Mouse (Mus musculus): ENCODE measurements at regions not wholly inside any gene's neighbourhood (a gene's known extent, or its start where the extent isn't known, plus 50 kb on each side); places are given as distances from the start of the nearest gene placed in this dataset.

DNA sequence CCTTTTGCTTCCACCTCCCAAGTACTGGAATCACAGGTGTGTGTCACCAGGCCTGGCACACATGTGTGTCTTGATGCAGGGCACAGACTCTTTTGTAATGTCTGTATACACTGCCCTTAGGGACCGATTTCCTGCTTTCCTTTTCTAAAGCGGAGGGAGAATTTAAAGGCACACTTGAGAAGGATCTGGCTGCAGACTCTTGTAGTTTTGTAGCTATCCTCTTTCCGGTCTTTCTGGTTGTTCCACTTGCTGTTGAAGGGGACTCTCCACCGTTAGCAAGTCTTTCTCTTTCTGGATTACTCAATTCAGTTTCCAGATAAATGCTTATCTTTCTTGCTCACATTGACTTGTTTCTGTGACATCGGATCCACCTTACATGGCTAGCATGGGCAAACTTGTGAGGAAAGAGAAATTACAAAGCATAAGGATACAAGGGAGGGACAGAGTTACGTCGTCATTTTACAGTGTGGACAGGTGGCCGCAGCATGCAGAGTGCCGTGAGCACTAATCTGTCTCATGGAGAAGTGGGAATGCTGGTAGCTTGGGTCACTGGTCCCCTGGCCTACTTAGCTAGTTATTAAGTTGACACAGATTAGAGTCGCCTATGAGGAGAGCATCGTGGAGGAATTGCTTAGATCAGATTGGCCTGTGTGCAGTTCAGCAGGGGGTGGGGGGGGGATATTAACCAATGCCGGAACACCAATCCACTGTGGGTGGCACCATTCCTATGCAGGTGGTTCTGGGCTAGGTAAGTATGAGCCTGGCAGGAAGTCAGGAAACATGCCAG lies 54.4 kb upstream of the Parp11 start:
- Histone ChIP-seq H3K9me3 (replicated peaks; ENCODE audit: control insufficient read depth, insufficient read depth, low read length, poor library complexity, severe bottlenecking) (no peaks in the 10 kb centered on the region), H3K4me1 (ENCODE audit: control insufficient read depth, insufficient read depth, low read length) (no peaks in the 10 kb centered on the region), H3K9ac (ENCODE audit: low read depth, poor library complexity, severe bottlenecking) (no peak overlapping the region), H3K4me3 (ENCODE audit: low read depth, low read length) (no peak overlapping the region), H3K36me3 (ENCODE audit: control insufficient read depth, insufficient read depth, low read length, poor library complexity, severe bottlenecking) (no peaks in the 10 kb centered on the region), H3K27ac (ENCODE audit: insufficient read depth, low read length) (no peak overlapping the region), H3K27me3 (ENCODE audit: control insufficient read depth, insufficient read depth, low read length, poor library complexity, severe bottlenecking) (no peaks in the 10 kb centered on the region)
- TF ChIP-seq POLR2A (IDR thresholded peaks at IDR 0.05; ENCODE audit: insufficient read depth, low read length): no peak
- no peak for TF ChIP-seq EP300 (IDR thresholded peaks at IDR 0.05; ENCODE audit: insufficient read depth, low read depth, low read length)
- TF ChIP-seq CTCF (IDR thresholded peaks at IDR 0.05; ENCODE audit: low read depth, low read length): no peak

DNA sequence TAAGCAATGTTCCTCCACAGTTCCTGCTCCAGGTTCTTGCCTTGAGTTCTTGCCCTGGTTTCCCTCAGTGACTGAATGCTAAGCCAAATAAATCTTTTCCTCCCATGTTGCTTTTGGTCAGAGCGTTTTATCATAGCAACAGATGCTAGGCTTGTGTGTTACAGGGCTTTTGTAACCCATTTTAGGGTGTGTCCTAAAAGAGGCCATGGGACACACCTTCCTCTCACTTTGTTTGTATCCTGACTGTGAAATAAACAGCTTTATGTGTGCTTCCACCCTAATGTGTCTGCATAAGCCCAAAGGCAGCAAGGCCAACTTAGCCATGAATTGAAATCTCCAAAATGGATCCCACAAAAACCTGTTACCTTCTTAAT lies 53.9 kb upstream of the Parp11 start:
- no peak overlapping the region for H3K9ac ChIP-seq (ENCODE audit: low read depth, poor library complexity, severe bottlenecking)
- H3K4me3 ChIP-seq (ENCODE audit: low read depth, low read length): no peak overlapping the region
- TF ChIP-seq POLR2A (IDR thresholded peaks at IDR 0.05; ENCODE audit: insufficient read depth, low read length): no peak
- TF ChIP-seq EP300 (IDR thresholded peaks at IDR 0.05; ENCODE audit: insufficient read depth, low read depth, low read length): no peak
- no peaks in the 10 kb centered on the region for H3K4me1 ChIP-seq (ENCODE audit: control insufficient read depth, insufficient read depth, low read length)
- no peaks in the 10 kb centered on the region for H3K9me3 ChIP-seq (replicated peaks; ENCODE audit: control insufficient read depth, insufficient read depth, low read length, poor library complexity, severe bottlenecking)
- H3K36me3 ChIP-seq (ENCODE audit: control insufficient read depth, insufficient read depth, low read length, poor library complexity, severe bottlenecking): no peaks in the 10 kb centered on the region
- no peak overlapping the region for H3K27ac ChIP-seq (ENCODE audit: insufficient read depth, low read length)
- no peaks in the 10 kb centered on the region for H3K27me3 ChIP-seq (ENCODE audit: control insufficient read depth, insufficient read depth, low read length, poor library complexity, severe bottlenecking)

DNA sequence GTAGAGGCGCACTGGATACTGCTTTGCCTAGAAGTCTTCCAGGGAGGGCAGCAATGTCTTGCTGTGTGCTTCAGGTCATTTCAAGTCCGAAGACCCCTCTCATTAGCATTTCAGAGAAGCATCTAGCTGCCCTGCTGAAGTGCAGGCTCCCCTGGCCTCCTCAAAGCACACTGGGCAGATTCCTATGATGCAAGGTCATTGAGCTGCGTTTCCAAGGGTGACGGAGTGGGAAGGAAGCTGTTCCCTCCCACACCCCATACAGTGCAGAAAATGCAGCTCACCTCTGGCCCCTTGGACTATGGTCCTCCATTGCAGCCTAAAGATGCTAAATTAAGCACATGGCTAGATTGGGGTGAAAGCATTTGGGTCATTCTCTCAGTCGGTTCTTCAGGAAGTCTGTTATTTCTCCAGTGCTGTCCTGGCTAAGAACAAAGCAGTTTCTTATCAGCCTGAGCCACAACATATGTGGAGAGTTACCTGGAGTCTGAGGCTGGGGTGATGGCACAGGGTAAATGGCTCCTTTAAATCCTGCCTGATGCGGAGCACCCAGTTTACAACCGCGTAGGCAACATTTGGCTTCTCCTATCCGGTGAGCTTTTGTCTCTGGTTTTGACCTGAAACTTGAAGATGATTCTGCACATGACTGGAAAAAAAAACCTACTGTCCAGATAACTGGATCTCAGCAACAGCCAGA lies 52.6 kb upstream of the Parp11 start:
- no peak overlapping the region for H3K9ac ChIP-seq (ENCODE audit: low read depth, poor library complexity, severe bottlenecking)
- H3K27ac ChIP-seq (ENCODE audit: insufficient read depth, low read length): no peak overlapping the region
- H3K9me3 ChIP-seq (replicated peaks; ENCODE audit: control insufficient read depth, insufficient read depth, low read length, poor library complexity, severe bottlenecking): no peaks in the 10 kb centered on the region
- no peaks in the 10 kb centered on the region for H3K4me1 ChIP-seq (ENCODE audit: control insufficient read depth, insufficient read depth, low read length)
- no peaks in the 10 kb centered on the region for H3K27me3 ChIP-seq (ENCODE audit: control insufficient read depth, insufficient read depth, low read length, poor library complexity, severe bottlenecking)
- TF ChIP-seq EP300 (IDR thresholded peaks at IDR 0.05; ENCODE audit: insufficient read depth, low read depth, low read length): no peak
- no peak for TF ChIP-seq CTCF (IDR thresholded peaks at IDR 0.05; ENCODE audit: low read depth, low read length)
- no peak for TF ChIP-seq POLR2A (IDR thresholded peaks at IDR 0.05; ENCODE audit: insufficient read depth, low read length)
- H3K4me3 ChIP-seq (ENCODE audit: low read depth, low read length): no peak overlapping the region
- no peaks in the 10 kb centered on the region for H3K36me3 ChIP-seq (ENCODE audit: control insufficient read depth, insufficient read depth, low read length, poor library complexity, severe bottlenecking)
